Mouse (Mus musculus): ENCODE data around the gene Acbd7. TPM values are rescaled to one million over a fixed set of nuclear protein-coding genes. Genes with fewer than 3 reads are reported as not detected.

Acbd7 gene
- under 1 TPM in 1 of 2 experiments, not detected in 1; 0.64 TPM for total RNA-seq (2021)
- long read RNA-seq, experiment 1: 0 reads
- long read RNA-seq, experiment 2, partial matches to known transcripts: 0 of 2 reads
- long read RNA-seq, experiment 2, other reads (novel, unspliced or antisense): 2 of 2 reads

GRCm38 (mm10) chr2:3335611-3336301 lies at the start of gene Acbd7:
TSS of gene Acbd7 (plus strand) at chr2:3336168.
- intact Hi-C loops (cut with DNase I): loop anchor here (10.0 kb wide), 1 partner anchor 111 kb away; no protein-coding TSS in a partner anchor
- Histone ChIP-seq H3K27ac (no peak within 1 kb of the TSS), H3K4me3 (peak within 1 kb of the TSS; percentile 61)
- no peak for TF ChIP-seq CTCF (IDR thresholded peaks at IDR 0.05)
- peak; percentile 55 for DNase-seq

- intact Hi-C loops (cut with DNase I): loop anchor here (5.0 kb wide), 1 partner anchor 131 kb away; no protein-coding TSS in a partner anchor
- DNase-seq: no peak
- TF ChIP-seq CTCF (IDR thresholded peaks at IDR 0.05): no peak
- Histone ChIP-seq H3K27ac (peak overlapping the region; percentile 94; the same call in 1 of the 2 replicates), H3K4me3 (no peak overlapping the region)
Observed at GRCm38 (mm10) chr2:3286243-3286642, 49.7 kb upstream of the Acbd7 start.

GRCm38 (mm10) chr2:3289581-3289980 lies 46.4 kb upstream of the Acbd7 start:
- TF ChIP-seq CTCF (IDR thresholded peaks at IDR 0.05): no peak
- H3K4me3 ChIP-seq: no peak overlapping the region
- DNase-seq: no peak
- intact Hi-C loops (cut with DNase I): loop anchor here (5.0 kb wide), 1 partner anchor 128 kb away; no protein-coding TSS in a partner anchor
- no peak overlapping the region for H3K27ac ChIP-seq

- TF ChIP-seq CTCF (IDR thresholded peaks at IDR 0.05): no peak
Observed at GRCm38 (mm10) chr2:3292170-3292569, 43.8 kb upstream of the Acbd7 start.

GRCm38 (mm10) chr2:3295826-3296225 lies 40.1 kb upstream of the Acbd7 start:
- intact Hi-C loops (cut with DNase I): no loop called here
- Histone ChIP-seq H3K4me3 (no peak overlapping the region), H3K27ac (peak overlapping the region; percentile 6; the same call in 1 of the 2 replicates)
- DNase-seq: no peak
- no peak for TF ChIP-seq CTCF (IDR thresholded peaks at IDR 0.05)

More at GRCm38 (mm10) chr2:3292170-3292569, 43.8 kb upstream of the Acbd7 start:
- no peak for DNase-seq
- intact Hi-C loops (cut with DNase I): no loop called here
- Histone ChIP-seq H3K4me3 (no peak overlapping the region), H3K27ac (no peak overlapping the region)

GRCm38 (mm10) chr2:3305426-3306025 lies 30.4 kb upstream of the Acbd7 start:
- no peak for TF ChIP-seq CTCF (IDR thresholded peaks at IDR 0.05)
- intact Hi-C loops (cut with DNase I): no loop called here
- DNase-seq: peak; percentile 59
- Histone ChIP-seq H3K27ac (no peak overlapping the region), H3K4me3 (no peak overlapping the region)

- no peak for TF ChIP-seq CTCF (IDR thresholded peaks at IDR 0.05)
- Histone ChIP-seq H3K27ac (peak overlapping the region; percentile 51), H3K4me3 (no peak overlapping the region)
- DNase-seq: no peak
- intact Hi-C loops (cut with DNase I): no loop called here
Observed at GRCm38 (mm10) chr2:3323132-3323531, 12.8 kb upstream of the Acbd7 start.

GRCm38 (mm10) chr2:3324381-3325130 lies 11.4 kb upstream of the Acbd7 start:
- intact Hi-C loops (cut with DNase I): no loop called here

GRCm38 (mm10) chr2:3326547-3326946 lies 9.4 kb upstream of the Acbd7 start:
- H3K27ac ChIP-seq: no peak overlapping the region
- intact Hi-C loops (cut with DNase I): no loop called here
- H3K4me3 ChIP-seq: no peak overlapping the region
- no peak for TF ChIP-seq CTCF (IDR thresholded peaks at IDR 0.05)
- no peak for DNase-seq

More at GRCm38 (mm10) chr2:3324381-3325130, 11.4 kb upstream of the Acbd7 start:
- TF ChIP-seq CTCF (IDR thresholded peaks at IDR 0.05): no peak
- H3K27ac ChIP-seq: no peak overlapping the region
- H3K4me3 ChIP-seq: no peak overlapping the region
- no peak for DNase-seq

- Histone ChIP-seq H3K4me3 (no peak overlapping the region), H3K27ac (no peak overlapping the region)
- intact Hi-C loops (cut with DNase I): no loop called here
- peak; percentile 69 for DNase-seq
- TF ChIP-seq CTCF (IDR thresholded peaks at IDR 0.05): peak; percentile 76
Observed at GRCm38 (mm10) chr2:3327351-3327750, 8.6 kb upstream of the Acbd7 start.

GRCm38 (mm10) chr2:3331071-3331703 lies 4.8 kb upstream of the Acbd7 start:
- peak overlapping the region; percentile 97 for H3K4me3 ChIP-seq
- intact Hi-C loops (cut with DNase I): loop anchor here (5.0 to 10.0 kb wide), 3 partner anchors 106 to 214 kb away; partner anchors contain the start of genes Cdnf, Gm45902 and Hspa14
- no peak for TF ChIP-seq CTCF (IDR thresholded peaks at IDR 0.05)

GRCm38 (mm10) chr2:3332056-3332455 lies 3.9 kb upstream of the Acbd7 start:
- DNase-seq: no peak
- no peak for TF ChIP-seq CTCF (IDR thresholded peaks at IDR 0.05)
- intact Hi-C loops (cut with DNase I): loop anchor here (2.0 to 10.0 kb wide), 5 partner anchors 47 to 215 kb away; partner anchors contain the start of genes Cdnf, Gm45902, Hspa14 and Nmt2
- Histone ChIP-seq H3K27ac (peak overlapping the region; percentile 96), H3K4me3 (peak overlapping the region; percentile 97)

More at GRCm38 (mm10) chr2:3331071-3331703, 4.8 kb upstream of the Acbd7 start:
- peak overlapping the region; percentile 96 for H3K27ac ChIP-seq
- no peak for DNase-seq

All from gastrocnemius, adult 2 months (tissue).